Mouse (Mus musculus) kidney, postnatal 10 days (tissue): ENCODE data around the gene Mtmr10.

Experiments
- DNase-seq: peaks from one replicate; pipeline ENCODE4 v3.0.0; 2021; ENCODE audit warnings: mixed read lengths

The Mtmr10 gene

DNA sequence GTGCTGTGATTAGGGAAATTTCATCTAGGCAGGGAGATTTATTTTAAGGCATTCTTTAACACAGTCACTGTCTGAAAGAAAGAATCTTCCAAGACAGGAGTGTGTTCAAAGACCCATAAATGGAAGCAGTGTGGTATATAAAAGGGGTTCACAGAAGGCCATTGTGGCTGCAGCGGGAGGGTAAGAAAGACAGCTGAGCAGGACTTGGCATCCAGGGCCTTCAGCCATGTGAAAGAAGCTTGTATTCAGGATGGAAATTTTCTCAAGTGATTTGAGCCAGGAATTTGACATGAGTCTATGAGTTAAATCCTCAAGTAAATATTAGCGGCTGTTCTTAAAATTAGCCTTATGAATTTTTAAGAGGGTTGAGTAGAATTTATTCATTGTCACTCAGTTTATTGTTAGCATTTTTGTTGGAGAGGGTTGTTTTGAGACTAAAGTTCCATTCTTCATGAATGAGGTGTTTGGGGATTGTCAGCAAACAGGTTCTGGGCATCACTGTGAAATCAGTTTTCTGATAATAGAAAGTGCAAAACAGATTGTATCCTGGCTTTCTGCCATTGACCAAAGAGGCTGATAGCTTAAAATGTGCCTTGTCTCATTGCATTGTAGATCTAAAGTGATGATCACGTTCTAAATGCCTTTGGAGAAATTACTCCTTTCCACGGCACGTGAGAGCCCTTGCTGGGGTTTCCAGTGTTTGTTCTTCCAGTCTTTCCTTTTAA, 9.0 kb downstream of the Mtmr10 start:
- no peak for DNase-seq

DNA sequence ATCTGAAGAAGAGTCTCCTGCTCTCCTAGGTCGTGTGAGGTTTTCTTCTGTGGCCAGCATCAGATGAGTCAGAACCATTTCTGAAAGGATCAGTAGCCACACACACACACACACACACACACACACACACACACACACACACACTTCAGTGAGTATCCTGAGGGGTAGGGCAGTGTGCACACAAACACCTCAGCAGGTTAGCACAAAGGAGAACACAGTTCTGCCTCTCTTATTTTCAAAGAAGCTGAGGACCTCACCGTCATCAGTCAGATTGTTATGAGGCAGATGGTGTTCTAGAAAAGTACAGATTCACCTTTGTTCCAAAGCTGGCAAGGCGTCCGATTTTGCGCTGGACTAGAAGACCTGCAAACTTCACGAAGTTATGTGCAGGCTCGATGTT, 22.8 kb downstream of the Mtmr10 start:
- no peak for DNase-seq

DNA sequence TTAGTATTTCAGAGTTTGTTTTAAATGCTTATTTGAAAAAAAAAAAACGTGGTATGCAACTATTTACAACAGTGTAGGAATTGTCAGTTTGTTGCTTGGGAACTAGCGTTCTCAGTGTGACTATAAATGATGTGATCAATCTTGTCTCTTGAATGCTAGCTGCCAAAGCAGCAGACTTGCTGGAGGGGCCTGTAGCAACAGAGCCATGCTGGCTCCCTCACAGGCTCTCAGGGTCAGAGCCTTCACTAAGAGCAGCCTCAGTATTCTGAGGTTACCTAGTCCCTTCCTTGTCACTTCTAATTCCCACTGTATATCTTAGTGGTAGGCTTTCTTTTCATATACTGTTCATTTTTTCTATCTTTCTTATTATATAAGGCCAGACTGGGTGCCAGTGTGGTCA, 23.3 kb downstream of the Mtmr10 start:
- no peak for DNase-seq

DNA sequence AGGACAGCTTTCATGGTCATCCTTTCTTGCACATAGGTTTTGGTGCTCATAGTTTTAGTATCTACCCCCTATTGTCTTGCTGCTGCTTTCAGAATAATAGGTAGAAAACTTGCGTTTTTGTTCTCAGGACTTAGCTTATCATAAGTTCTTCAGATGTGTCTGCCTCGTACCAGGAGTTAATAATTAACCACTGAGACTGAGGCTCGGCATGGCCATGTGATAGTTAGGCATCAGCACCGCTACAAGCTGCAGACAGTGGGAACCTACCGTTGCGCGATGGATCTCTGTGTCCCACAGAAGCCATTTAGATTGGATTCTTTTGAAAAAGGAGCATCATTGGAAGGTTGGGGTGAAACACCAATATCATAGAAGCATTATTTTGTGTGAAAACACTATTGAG, 25.4 kb downstream of the Mtmr10 start:
- DNase-seq, result no peak

DNA sequence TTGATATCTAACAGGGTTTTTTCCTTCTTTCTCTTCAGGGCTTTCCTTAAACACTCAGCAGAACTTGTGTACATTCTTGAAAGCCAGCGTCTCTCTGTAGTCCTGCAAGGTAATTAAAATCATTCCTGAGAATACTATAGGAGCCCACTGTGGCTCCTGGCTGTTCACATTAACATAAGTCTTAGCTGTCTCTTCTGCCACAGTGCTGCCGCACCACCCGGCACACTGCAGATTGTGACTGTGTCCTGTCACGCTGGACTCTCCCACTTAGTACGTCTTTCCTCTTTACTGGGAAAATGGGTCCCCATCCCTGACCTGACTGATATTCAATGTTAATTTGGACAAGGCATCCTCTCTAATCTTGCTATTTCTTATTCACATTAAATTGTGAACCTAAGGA, 33.7 kb downstream of the Mtmr10 start:
- no peak for DNase-seq

DNA sequence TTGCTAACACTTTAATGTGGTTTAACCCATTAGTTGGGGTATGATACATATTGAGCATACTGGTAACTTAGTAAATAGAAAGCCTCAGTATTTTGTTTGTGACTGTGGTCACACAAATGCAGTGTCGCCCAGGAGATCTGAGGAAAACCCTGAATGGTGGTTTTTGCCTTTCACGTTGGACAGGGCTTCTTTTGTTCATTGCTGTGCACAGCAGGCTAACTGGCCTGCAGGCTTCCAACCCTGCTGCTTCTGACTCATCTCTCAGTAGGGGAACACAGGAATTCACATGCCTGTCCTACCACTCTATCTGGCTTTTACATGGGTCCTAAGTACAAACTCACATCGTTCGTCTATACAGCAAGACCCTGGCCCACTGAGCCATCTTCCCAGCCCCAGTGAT, 34.2 kb downstream of the Mtmr10 start:
- DNase-seq, result no peak

DNA sequence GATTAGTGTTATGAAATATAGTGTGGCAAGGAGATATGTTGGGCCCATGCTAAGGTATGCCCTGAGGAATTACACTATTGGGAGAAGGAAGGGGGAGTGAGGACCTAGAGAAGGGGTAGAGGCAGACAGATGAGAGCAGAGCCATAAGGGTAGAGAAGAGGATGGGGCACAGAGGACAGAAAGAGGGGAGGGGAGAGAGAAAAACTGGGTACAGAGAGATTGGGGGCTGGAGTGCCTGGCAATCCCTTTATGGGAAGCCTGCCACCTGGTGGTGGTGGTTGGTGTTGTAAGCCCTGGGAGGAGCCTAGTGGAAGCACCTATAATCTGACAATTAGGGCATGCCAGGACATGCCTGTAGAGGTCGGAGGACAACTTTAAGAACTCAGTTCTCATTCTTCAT, 39.4 kb downstream of the Mtmr10 start:
- peak; percentile 89 for DNase-seq

DNA sequence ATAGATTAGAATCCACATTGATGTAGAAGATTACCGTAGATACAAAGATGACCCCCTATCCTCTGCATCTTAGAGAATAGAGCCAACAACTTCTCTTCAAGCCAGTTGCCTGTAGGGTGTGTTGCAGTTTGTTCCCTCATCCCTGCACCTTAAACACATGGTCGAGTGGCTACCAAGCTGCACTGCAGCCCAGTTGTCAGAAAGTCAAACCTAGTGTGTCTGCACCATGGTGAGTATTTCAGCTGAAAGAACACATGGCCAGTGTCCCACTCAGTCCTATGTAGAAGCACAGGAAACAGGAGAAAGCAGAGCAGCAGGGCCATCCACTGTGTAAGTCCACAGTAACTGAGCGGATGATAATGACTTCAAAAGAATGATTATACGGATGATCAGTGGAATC, 40.0 kb downstream of the Mtmr10 start:
- no peak for DNase-seq

DNA sequence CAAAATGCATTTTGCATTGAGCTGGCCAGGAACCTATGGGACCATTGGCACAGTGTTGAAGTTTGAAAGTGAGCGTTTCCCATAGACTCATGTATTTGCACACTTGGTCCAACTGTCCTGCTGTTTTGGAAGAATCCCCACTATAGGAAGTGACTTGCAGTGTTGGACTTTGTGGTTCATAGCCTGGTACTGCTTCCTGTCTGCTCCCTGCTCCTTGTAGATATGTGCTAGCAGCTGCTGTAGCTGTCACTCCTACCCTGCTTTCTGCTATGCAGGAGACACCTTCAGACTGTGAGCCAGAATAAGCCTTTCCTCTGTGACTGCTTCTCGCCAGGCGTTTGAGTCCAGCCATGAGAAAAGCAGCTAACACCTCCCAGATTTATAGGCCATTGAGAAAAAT, 43.9 kb downstream of the Mtmr10 start:
- no peak for DNase-seq

DNA sequence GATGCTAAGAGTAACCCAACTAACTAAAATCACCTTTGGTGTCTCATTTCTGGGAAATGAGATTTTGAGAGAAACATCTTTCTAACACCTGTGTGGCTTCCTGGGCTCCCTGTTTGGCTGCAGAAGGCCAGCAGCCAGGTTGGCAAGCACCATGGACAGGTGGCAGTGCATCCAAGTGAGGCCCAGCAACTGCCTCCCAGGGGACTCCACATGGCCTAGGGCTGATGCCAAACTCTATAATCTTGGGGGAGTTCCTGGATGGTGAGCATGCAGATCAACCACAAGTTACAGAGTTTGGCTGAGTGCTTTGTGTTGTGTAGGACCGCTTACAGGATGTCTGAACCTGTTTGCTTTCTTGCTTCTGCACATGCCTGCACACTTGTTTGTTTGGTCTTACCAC, 45.2 kb downstream of the Mtmr10 start:
- no peak for DNase-seq

DNA sequence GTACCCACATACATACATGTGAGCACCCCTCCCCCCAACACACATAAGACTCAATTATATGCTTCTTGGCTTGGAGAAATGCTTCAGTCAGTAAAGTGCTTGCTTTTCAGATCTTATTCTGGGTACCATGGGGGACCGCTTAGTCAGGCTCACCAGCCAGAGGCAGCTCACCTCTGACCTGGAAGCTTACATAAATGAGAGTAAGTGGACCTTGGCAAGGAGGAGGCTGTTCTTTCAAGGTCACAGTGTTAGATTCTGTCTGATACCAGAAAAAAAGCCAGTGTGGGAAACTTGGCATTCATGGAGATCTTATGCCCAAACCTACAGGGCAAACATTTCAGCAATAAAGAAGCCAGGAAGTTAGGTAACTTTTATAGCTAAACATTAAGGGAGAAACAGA, 60.4 kb downstream of the Mtmr10 start:
- DNase-seq, result no peak

DNA sequence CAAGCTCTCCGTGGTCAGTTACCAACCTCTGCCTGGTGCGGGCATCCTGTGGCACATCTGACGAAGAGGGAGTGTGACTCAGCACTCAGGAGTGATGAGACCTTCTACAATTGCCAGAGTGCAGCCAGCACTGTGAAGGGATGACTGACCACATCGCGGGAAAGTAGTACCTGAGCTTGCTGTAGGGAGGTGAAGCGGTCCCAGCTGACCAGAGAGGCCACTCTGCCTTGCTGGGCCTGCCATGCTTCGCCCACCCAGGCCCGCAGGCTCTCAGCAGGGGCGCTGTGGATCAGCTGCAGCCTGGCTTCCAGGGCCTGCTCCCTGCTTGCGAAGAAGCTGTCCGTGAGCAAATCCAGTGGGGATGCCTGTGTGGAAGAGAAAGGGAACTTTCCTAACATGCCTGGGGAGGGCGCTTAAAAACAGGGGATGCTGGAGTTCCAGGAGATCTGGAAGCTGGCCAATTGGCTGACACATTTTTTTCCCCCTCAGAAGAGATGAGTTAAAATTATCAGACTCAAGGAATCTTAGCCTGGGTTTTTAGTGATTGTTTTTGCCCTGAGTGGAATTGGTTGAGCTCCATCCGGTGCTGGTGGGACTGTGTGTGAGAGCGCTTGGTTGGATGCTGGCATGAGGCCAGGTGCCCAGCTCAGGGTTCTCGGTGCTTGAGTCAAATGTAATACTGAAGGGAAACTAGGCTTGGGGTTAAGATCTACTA, 61.9 kb downstream of the Mtmr10 start:
- DNase-seq, result peak; percentile 34

DNA sequence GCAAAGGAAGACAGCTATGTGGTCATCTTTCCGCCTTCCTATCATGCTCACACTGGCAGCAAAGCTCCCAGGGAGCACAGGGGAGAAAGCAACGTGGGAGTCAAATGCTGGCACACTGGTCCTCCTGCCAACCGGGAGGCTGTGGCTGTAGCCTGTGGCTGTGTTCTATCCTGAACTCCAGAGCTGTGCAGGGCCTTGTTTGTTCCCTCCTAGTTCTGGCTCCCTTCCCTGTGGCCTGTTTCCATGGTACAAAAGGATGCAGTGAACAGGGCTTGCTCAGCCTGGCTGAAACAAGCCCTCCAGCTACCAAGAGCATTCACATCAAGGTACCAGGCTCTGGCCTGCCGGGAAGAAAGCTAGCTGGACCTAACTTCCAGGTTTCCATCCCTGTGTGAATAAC, 63.6 kb downstream of the Mtmr10 start:
- no peak for DNase-seq

DNA sequence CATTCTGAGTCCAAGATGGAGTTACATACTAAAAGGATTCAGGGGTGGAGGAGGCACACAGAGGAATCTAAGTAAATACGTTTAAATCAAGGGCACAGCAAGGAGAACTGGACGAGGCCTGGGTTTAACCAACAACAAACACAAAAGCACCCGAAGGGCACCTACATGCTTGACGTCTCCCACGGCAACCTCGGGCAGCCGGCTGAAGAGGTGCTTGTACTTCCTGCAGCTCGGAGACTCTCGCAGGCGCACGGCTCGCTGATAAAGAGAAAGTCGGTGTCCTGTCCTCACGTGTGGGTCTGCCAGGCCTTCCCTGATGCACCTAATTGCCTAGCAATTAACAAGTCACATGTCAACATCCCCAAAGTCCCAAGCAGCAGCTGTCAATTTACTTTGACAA, 66.8 kb downstream of the Mtmr10 start:
- DNase-seq, result no peak

DNA sequence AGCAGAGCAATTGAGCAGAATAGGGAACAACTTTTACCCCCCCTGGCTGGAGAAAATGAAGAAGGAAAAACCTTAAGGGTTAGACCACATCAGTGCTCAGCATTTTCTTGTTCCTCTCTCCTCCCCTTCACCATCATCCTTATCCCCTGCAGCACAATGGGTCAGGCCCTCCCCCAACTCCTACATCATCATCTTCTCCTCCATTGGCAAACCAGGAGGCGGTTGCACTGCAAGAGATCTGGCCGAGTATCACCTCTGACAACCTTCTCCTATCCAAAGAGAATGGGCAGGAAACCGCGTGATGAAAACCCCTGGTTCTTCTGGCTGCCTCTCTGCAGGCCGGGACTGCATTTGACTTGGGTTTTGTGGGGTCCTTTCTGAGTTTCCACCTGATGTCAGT, 69.2 kb downstream of the Mtmr10 start:
- no peak for DNase-seq

DNA sequence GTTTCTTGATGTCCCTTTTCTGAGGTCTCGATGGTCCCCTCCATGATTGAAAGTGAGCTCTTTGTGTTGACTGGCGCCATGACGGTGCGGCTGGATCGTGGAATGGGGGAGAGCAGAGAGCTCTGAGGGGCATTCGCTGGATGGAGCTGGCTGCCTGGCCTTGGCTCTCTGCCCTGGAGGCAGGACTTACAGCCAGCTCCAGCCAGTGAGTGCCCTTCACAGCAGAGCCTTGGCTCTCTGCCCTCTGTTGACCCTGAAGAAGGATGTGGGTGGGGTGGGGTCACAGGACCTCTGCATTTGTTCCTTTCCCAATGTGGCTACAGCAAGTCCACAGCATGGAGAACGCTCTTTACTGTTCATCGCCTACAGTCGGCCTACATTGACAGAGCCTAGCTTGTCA, 70.0 kb downstream of the Mtmr10 start:
- peak; percentile 45 for DNase-seq

DNA sequence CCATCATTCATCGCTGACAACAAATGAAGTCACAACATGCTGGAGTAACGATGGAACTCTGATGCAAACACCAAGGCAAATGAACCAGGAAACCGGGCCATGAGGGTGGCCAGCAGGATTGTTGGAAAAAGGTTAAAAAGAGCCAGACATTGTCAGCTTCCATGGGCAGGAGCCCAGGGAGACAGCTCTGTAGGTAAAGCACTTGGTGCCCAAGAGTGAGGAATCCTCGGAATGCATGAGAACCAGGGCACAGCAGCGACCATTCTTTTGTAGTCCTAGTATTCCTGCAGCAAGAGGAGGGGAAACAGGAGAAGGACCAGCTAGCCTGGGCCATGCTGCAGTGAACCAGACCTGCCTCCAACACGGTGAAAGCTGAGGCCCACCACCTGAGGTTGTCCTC, 71.2 kb downstream of the Mtmr10 start:
- DNase-seq, result no peak

DNA sequence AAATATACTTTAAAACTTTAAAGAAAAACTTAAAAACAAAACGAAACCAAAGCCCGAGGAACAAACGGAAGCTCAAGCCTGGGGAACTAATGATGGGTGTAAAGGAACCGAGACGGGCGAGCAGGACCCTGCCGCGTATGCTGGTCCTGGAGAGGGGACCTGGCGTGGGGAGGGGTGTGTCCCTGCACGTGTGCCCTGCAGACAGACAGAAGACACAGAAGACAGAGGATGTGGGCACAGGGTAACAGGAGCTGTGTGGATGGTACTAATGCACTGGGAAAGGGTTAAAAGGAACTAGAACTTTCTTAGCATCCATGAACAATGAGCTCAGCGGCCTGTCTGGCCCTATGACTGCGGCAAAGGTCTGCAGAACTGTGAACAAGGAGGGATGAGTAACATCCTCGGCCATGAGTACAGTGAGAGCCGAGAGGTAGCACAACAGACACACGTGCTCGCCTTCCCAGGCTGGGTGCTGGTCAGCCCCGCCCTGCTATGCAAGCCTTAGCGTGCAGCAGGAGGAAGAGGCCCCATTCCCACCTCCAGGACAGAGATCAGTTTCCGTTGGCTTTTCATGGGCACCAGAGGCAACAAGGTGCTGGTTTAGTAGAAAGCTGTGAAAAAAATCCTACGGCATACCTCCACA, 72.6 kb downstream of the Mtmr10 start:
- no peak for DNase-seq

DNA sequence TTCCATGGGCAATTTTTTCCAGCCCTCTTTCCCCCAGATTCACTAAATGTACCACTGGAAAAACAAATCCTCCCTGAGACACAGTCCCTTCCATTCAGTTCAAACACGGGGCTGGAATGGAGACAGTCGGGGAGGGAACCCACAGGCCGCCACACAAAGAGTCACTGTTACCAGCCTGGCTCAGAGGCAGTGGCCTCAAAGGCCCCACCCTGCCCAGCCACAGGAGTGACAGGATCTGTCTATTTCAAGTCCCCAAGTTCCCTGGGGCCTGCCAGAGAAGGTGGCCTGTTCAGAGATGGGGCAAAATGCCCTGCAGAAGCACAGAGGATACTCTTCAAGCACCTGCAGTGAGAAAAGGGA, 73.1 kb downstream of the Mtmr10 start:
- DNase-seq, result no peak

DNA sequence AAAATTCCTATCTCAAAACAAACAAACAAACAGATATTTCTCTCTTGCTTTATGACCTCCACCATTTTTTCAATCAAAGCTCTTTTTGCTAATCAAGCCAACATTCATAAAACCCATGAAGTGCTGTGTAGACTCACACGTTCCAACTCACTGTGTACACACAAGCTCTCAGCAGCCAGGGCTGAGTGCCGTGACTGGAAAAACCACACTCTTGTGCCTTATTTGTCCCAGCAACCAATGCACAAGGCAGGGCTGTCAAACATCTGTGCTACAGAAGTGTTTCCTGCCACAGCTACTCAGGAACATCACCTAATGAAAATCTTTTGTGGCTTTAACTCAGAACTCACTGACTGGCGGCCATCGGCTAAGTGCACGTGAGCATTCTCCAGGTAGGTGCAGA, 78.4 kb downstream of the Mtmr10 start:
- no peak for DNase-seq

DNA sequence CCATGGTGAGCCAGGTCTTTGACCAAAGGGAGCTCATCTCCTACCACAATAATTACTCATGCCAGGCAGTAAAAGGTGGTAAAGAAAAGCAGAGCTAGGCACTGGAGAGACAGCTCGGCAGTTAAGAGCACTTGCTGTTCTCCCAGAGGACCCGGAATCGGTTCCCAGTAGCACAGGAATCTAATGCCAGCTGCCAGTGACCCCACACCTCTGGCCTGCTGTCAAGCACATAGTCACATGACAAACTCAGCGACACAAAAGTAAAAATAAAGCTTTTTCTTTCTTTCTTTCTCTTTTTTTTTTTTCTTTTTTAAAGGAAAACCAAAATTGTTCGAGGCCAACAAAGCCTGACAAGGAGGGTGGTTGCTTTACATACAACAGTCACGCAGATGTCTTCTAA, 82.4 kb downstream of the Mtmr10 start:
- no peak for DNase-seq

DNA sequence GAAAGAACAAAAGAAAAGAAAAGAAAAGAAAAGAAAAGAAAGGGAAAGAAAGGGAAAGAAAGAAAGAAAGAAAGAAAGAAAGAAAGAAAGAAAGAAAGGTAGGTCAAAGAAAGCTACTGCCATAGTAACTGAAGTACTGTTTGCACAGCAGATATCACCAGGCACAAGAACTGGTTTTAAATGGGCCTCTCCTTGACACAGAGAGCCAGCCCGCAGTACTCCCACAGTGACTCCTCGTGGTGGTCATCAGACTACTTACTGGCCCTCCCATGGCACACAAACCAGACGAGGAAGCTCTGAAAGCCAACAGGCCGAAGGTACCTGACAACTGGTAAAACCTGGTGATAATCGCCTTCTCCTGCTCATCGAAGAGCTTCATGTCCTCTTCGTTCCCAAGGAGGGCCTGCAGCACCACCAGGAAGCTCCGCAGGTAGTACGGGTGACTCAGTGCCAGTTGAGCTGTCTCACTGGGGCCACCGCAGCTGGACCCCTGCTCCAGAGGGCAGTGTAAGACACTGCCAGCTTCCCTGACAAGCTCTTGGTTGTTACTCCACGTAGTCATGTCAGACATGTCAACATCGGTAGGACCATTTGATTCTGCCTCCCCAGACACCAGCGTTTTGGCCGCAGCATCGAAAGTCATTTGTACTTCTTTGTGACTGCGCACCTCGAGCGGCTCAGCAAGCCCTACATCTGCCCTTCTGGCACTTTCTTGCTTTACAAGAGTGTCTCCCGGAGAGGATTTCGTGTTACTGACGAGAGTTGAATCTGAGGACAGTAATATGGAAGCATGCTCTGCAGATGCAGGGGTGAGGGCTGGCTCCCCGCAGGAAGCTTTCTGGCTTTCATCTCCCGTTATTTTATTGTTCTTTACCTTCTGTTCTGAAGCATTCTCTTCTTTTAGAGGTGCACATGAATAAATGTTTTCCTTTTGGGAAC, 84.8 kb downstream of the Mtmr10 start:
- no peak for DNase-seq

DNA sequence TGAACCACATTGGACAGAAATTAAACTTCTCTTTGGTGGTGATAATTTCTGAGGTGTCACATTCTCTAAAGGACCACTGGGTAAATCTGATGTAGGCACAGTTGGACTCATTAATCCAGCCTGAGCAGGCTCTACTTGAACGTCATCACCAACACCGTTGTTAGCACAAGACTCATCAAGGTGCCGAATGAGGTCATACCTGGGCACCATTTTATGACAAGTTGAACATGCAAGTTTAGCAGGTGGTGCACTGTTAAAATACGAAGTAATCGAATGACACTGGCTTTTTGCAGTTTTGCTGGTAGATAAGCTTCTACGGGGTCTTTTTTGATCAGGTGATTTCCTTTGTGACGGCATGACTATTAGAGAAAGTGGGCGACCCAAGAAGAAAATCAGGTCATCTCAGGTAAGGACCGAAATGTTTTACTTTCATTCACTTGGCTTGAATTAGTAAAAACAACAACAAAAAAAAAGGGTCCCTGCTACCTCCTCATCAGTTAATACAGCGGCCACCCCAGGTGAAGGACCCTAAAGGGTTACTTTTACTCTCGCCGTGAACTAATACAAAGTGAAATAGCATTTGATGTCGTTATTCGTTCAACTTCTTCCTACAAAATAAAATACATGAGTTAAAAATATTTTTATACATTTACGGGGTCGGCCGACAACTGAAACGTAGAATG, 85.8 kb downstream of the Mtmr10 start:
- no peak for DNase-seq
